Mouse (Mus musculus): ENCODE results near the gene Aoah. TPM values are rescaled to one million over a fixed set of nuclear protein-coding genes. Genes with fewer than 3 reads are reported as not detected.

Aoah gene
- polyA plus RNA-seq, 1 experiment from 2014 or later = 1.1 TPM

DNA sequence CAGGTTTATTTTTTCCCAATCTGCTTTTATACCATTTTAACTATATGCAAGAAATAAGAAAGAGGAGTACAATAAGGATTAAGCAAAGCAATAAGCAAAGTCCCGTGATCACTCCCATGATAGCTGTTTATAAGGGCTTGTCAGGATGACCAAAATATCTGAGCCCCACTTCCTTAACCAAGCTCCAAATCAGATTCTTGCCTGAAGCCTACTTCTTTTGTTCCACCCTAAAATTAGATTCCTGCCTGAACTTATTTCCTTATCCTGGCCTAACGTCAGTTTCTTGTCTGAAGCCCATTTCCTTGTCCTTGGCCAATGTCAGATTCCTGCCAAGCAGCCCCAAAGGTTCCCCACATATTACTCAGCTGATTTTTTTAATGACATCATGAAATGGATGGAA is 288.8 kb downstream of the Aoah start:
- DNase-seq (no peak), ATAC-seq (ENCODE audit: low read depth) (no peak)
- no peaks in the 10 kb centered on the region for H3K36me3 ChIP-seq
- no peaks in the 10 kb centered on the region for H3K27me3 ChIP-seq
- H3K4me3 ChIP-seq (replicated peaks) = no peak overlapping the region
- no peaks in the 10 kb centered on the region for H3K9me3 ChIP-seq (replicated peaks)
- H3K4me2 ChIP-seq = no peak overlapping the region
- no peaks in the 10 kb centered on the region for H3K4me1 ChIP-seq (replicated peaks)
- no peak overlapping the region for H3K9ac ChIP-seq
- no peak overlapping the region for H3K27ac ChIP-seq
- 37% methylated on average over 2 of the region's 2 CpGs for WGBS (ENCODE audit: insufficient replicate concordance)

Measured in liver, embryonic 13.5 days (tissue).